Mouse (Mus musculus) gastrocnemius, postnatal 10 days (tissue): ENCODE results near the gene Klhl30. TPM values are rescaled to one million over a fixed set of nuclear protein-coding genes. Genes with fewer than 3 reads are reported as not detected.

Experiments used
- DNase-seq: peaks from one replicate; pipeline ENCODE4 v3.0.0; 2021; ENCODE audit warnings: mixed read lengths
- total RNA-seq, 2 experiments: library from RNA; stranded (reverse); gene quantifications; 2 replicates each; pipeline ENCODE4 v1.2.3; 2021

Klhl30 gene
- total RNA-seq, 2 experiments from 2014 or later = 70.3 to 75.2 TPM

GRCm38 (mm10) chr1:91364822-91365644 lies 14.2 kb downstream of the Klhl30 start:
- no peak for DNase-seq

- DNase-seq = no peak
These were observed 15.0 kb downstream of the Klhl30 start for GRCm38 (mm10) chr1:91365816-91366214.

GRCm38 (mm10) chr1:91366215-91367108 lies 15.6 kb downstream of the Klhl30 start, which contains the start of gene Erfe:
Erfe (plus strand) TSS chr1:91366430.
- DNase-seq = peak; percentile 80

- no peak for DNase-seq
These were observed 16.5 kb downstream of the Klhl30 start for GRCm38 (mm10) chr1:91367295-91367694.

- DNase-seq = no peak
These were observed 18.6 kb downstream of the Klhl30 start for GRCm38 (mm10) chr1:91369408-91369807.

GRCm38 (mm10) chr1:91370055-91370454 lies 19.2 kb downstream of the Klhl30 start:
- no peak for DNase-seq

- DNase-seq = no peak
These were observed 22.6 kb downstream of the Klhl30 start for GRCm38 (mm10) chr1:91373414-91373835.

GRCm38 (mm10) chr1:91380453-91381090 lies 29.8 kb downstream of the Klhl30 start:
- DNase-seq = peak; percentile 87

GRCm38 (mm10) chr1:91381091-91381471 lies 30.3 kb downstream of the Klhl30 start:
- DNase-seq = no peak

- DNase-seq = no peak
These were observed 39.6 kb downstream of the Klhl30 start for GRCm38 (mm10) chr1:91390369-91390768.

GRCm38 (mm10) chr1:91397927-91398259 lies 47.1 kb downstream of the Klhl30 start:
- no peak for DNase-seq

- DNase-seq = peak; percentile 85
These were observed 47.6 kb downstream of the Klhl30 start, which contains the start of gene Ilkap for GRCm38 (mm10) chr1:91398260-91399062. Ilkap (minus strand) TSS chr1:91398815.

- no peak for DNase-seq
These were observed 54.2 kb downstream of the Klhl30 start for GRCm38 (mm10) chr1:91404976-91405375.

- DNase-seq = peak; percentile 60
These were observed 54.8 kb downstream of the Klhl30 start for GRCm38 (mm10) chr1:91405406-91406169.

- DNase-seq = no peak
These were observed 57.0 kb downstream of the Klhl30 start for GRCm38 (mm10) chr1:91407819-91408218.

GRCm38 (mm10) chr1:91411631-91412285 lies 60.9 kb downstream of the Klhl30 start:
- DNase-seq = no peak
